Mouse (Mus musculus): ENCODE results near the gene Dnah7a. TPM values are rescaled to one million over a fixed set of nuclear protein-coding genes. Genes with fewer than 3 reads are reported as not detected.

Gene Dnah7a
- polyA plus RNA-seq (2012; rRNA removed), result not detected in 2 replicates

DNA sequence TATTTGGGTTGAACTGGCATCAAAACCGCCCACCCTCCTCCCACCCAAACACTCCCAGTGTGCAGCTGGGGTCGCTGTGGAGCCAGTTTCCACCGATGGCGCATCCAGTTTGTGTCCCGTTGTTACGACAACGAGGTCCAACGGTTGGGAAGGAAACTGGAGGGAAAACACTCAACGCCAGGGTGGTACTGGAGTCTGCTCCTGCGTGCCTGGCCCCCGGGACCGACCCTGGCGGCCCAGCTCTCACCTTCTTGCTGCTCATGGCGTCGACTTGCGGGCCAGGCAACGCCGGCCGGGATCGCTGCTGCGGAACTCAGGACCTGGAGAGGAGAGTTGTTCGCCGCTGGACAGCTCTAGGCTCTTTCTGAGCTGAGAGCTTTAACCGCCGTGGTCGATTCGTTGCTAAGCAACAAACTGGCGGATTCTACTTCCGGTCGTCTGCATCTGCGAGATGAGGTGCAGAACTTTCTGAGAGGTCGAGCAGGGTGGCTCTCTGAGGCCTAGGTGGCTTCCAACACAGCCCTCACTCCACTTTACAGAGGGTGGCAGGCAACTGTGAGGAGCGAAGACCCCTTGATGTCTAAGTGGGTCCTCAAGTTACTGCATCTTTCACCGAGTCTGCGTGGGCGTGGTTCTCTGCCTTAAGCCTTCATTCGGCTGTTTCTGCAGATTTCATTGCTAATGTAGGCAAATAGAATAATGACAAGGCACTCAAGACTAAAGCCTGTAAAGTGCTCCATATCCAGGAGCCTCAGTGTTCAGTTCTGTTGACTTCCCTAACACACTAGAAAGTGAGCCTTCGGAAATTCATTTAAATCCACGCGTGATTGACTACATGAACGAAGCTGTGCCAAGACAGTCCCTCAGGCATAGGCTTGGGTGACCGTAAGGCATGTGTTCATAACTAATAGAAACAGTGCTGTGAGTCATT lies at the start of gene Dnah7a:
Gene Dnah7a (minus strand): TSS at position 354 of the 931 bp plus-strand sequence.

DNA sequence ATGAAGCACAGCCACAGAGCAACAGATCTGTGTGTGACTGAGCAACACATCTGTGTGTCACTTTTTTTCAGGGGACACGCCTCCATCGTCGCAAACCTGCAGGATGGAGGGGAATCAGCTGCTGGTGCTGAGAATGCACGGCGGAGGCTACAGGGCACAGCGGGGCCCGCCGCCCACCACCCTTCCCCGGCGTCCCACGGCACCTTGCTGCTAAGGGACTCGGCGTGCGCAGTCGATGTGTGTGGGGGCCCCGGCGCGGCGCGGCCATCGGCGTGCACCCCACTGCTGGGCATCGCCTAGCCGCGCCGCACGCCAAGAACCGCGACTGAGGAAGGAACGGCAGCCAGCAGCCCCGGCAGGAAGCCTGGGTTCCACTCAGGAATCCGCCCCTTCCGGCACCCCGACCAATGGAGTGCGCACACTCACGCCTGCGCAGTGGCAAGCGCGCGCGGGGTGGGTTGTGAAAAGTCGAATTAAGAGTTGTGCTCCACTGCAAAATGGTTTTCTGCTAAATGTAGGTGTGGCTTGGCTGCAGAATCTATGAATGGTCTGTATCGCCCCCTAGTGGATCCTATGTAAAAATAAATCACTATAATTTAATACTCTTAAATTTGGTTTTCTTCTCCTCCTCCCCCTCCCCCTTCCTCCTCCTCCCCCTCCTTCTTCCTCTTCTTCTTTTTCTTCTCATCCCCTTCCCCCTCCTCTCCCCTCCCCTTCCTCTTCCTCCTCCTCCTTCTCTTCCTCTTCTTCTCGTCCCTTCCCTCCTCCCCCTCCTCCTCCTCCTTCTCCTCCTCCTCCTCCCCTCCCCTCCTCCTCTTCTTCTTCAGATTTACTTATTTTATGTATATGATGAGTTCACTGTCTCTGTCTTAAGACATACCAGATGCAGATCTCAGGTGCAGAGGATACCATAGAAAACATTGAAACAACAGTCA lies 354.0 kb downstream of the Dnah7a start, which contains the start of the genes Asdurf, Gm28551 and Asnsd1:
Gene Asdurf (minus strand): TSS at position 293 of the 935 bp plus-strand sequence.
Gene Gm28551 (minus strand): TSS at position 341 of the 935 bp plus-strand sequence.
Gene Asnsd1 (minus strand): TSS at position 426 of the 935 bp plus-strand sequence.

Other genes with a start within 250 kb of the Dnah7a start
- 1.1 TPM in 2 replicates for gene Stk17b, start 78.4 kb upstream of the Dnah7a start, polyA plus RNA-seq (2012; rRNA removed)